Mouse (Mus musculus): ENCODE data around the gene Jmjd8. TPM values are rescaled to one million over a fixed set of nuclear protein-coding genes. Genes with fewer than 3 reads are reported as not detected.
A peak's percentile ranks its signal among the peaks of the same experiment; 100 is the strongest.

Jmjd8 gene
- polyA plus RNA-seq, 1 experiment from 2014 or later = 52.0 TPM

DNA sequence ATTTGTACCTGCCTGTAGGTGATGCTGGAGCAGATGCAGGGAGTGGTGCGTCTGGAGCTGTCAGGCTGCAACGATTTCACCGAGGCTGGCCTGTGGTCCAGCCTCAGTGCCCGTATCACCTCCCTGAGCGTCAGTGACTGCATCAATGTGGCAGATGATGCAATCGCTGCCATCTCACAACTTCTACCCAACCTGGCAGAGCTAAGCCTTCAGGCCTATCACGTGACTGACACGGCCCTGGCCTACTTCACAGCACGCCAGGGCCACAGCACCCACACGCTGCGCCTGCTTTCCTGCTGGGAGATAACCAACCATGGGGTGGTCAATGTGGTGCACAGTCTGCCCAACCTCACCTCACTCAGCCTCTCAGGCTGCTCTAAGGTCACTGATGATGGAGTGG, 11.0 kb upstream of the Jmjd8 start:
- peaks cover 11% of the 10 kb centered on the region for H3K27me3 ChIP-seq (ENCODE audit: control insufficient read depth, insufficient read depth, low read depth, low read length)
- H3K4me1 ChIP-seq (ENCODE audit: control insufficient read depth, insufficient read depth, low read length) = peaks cover 9% of the 10 kb centered on the region
- H3K27ac ChIP-seq (ENCODE audit: low read length) = no peak overlapping the region
- 90% methylated on average over 11 of the region's 11 CpGs for WGBS
- H3K36me3 ChIP-seq (ENCODE audit: control insufficient read depth, insufficient read depth, low read length) = peaks cover 27% of the 10 kb centered on the region
- H3K4me3 ChIP-seq (ENCODE audit: low read depth, low read length) = no peak overlapping the region
- no peak overlapping the region for H3K9ac ChIP-seq (ENCODE audit: low read depth, low read length)
- H3K4me2 ChIP-seq (ENCODE audit: low read length) = no peak overlapping the region
- ATAC-seq = no peak
- H3K9me3 ChIP-seq (replicated peaks; ENCODE audit: control insufficient read depth, low read length, poor library complexity, severe bottlenecking) = no peaks in the 10 kb centered on the region

- Histone ChIP-seq H3K27ac (ENCODE audit: low read length) (no peak overlapping the region), H3K4me2 (ENCODE audit: low read length) (no peak overlapping the region), H3K4me1 (ENCODE audit: control insufficient read depth, insufficient read depth, low read length) (peaks cover 5% of the 10 kb centered on the region), H3K4me3 (ENCODE audit: low read depth, low read length) (no peak overlapping the region), H3K9me3 (replicated peaks; ENCODE audit: control insufficient read depth, low read length, poor library complexity, severe bottlenecking) (no peaks in the 10 kb centered on the region), H3K27me3 (ENCODE audit: control insufficient read depth, insufficient read depth, low read depth, low read length) (peaks cover 11% of the 10 kb centered on the region), H3K36me3 (ENCODE audit: control insufficient read depth, insufficient read depth, low read length) (peaks cover 27% of the 10 kb centered on the region), H3K9ac (ENCODE audit: low read depth, low read length) (peak overlapping the region; percentile 20; the same call in 1 of the 2 replicates)
- ATAC-seq = no peak
- 12% methylated on average over 46 of the region's 46 CpGs for WGBS
These were observed 9.6 kb upstream of the Jmjd8 start for GRCm38 (mm10) chr17:25818851-25819780.

DNA sequence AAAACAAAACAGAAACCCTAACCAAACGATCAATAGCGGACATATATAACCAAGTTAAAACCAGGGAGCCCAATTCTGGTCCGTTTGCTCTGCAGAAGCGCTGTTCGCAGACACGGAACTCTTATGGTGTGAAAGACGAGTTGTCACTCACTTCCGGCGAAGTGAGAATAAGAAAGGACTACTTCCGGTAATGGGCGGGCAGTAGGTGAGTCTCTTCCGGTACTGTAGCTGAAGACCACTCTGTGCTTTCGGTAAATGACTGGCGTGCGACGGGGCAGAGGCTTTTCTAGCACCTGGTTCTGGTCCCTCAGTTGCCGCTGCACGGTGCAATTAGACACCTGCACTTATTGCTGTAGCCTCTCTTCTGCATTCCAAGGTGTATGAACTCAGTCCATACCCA, 5.2 kb upstream of the Jmjd8 start, which contains the start of gene Wdr24:
Gene Wdr24, plus strand, starts transcription at position 176 of the 400 bp plus-strand sequence.
- Histone ChIP-seq H3K4me1 (ENCODE audit: control insufficient read depth, insufficient read depth, low read length) (peaks cover 29% of the 10 kb centered on the region), H3K9me3 (replicated peaks; ENCODE audit: control insufficient read depth, low read length, poor library complexity, severe bottlenecking) (no peaks in the 10 kb centered on the region), H3K9ac (ENCODE audit: low read depth, low read length) (peak within 1 kb of the TSS; percentile 77), H3K27ac (ENCODE audit: low read length) (peak within 1 kb of the TSS; percentile 83), H3K36me3 (ENCODE audit: control insufficient read depth, insufficient read depth, low read length) (peaks cover 20% of the 10 kb centered on the region), H3K4me2 (ENCODE audit: low read length) (peak within 1 kb of the TSS; percentile 87), H3K4me3 (ENCODE audit: low read depth, low read length) (peak within 1 kb of the TSS; percentile 58), H3K27me3 (ENCODE audit: control insufficient read depth, insufficient read depth, low read depth, low read length) (peaks cover 4% of the 10 kb centered on the region)
- ATAC-seq = peak; percentile 73
- WGBS = under 1% methylated on average over 18 of the region's 18 CpGs

DNA sequence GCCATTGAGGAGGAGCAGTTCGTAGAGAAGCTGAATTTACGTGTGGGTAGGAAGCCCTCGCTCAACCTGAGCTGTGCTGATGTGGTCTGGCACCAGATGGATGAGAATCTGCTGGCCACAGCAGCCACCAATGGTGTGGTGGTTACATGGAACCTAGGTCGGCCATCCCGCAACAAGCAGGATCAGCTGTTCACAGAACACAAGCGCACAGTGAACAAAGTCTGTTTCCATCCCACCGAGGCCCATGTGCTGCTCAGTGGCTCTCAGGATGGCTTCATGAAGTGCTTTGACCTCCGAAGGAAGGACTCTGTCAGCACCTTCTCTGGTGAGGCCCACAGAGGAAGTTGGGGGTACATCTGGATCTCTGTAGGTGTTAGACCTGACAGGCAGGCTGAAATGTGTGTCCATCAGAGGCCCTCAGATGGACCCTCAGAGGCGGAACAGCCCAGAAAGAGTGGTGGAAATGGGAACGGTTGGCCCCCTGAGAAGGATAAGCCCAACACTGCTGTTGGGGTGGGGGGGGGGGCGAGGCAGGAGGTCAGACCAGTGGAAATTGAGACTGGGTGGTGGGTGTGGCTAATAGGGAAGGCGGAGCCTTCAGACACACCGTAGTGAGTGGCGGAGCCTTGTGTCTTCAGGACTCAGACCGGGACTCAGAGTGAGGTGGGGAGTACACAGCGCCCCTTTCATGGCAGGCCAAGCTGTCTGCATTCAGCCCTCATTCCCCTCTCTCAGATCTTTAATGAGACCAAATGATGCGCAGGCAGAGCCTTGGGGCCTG, 4.1 kb upstream of the Jmjd8 start:
- H3K4me1 ChIP-seq (ENCODE audit: control insufficient read depth, insufficient read depth, low read length) = peaks cover 31% of the 10 kb centered on the region
- H3K4me2 ChIP-seq (ENCODE audit: low read length) = peak overlapping the region; percentile 87
- peaks cover 14% of the 10 kb centered on the region for H3K36me3 ChIP-seq (ENCODE audit: control insufficient read depth, insufficient read depth, low read length)
- H3K27ac ChIP-seq (ENCODE audit: low read length) = no peak overlapping the region
- H3K9me3 ChIP-seq (replicated peaks; ENCODE audit: control insufficient read depth, low read length, poor library complexity, severe bottlenecking) = no peaks in the 10 kb centered on the region
- H3K4me3 ChIP-seq (ENCODE audit: low read depth, low read length) = peak overlapping the region; percentile 58
- H3K9ac ChIP-seq (ENCODE audit: low read depth, low read length) = peak overlapping the region; percentile 77
- WGBS = 76% methylated on average over 17 of the region's 17 CpGs
- no peak for ATAC-seq
- no peaks in the 10 kb centered on the region for H3K27me3 ChIP-seq (ENCODE audit: control insufficient read depth, insufficient read depth, low read depth, low read length)

- Histone ChIP-seq H3K4me2 (ENCODE audit: low read length) (no peak overlapping the region; the same call in 1 of the 2 replicates), H3K36me3 (ENCODE audit: control insufficient read depth, insufficient read depth, low read length) (peaks cover 12% of the 10 kb centered on the region), H3K9me3 (replicated peaks; ENCODE audit: control insufficient read depth, low read length, poor library complexity, severe bottlenecking) (no peaks in the 10 kb centered on the region), H3K27me3 (ENCODE audit: control insufficient read depth, insufficient read depth, low read depth, low read length) (no peaks in the 10 kb centered on the region), H3K4me1 (ENCODE audit: control insufficient read depth, insufficient read depth, low read length) (peaks cover 38% of the 10 kb centered on the region), H3K4me3 (ENCODE audit: low read depth, low read length) (no peak overlapping the region), H3K27ac (ENCODE audit: low read length) (no peak overlapping the region), H3K9ac (ENCODE audit: low read depth, low read length) (no peak overlapping the region)
- WGBS = 89% methylated on average over 6 of the region's 6 CpGs
- no peak for ATAC-seq
These were observed 3.4 kb upstream of the Jmjd8 start for GRCm38 (mm10) chr17:25825311-25825710.

- 96% methylated on average over 27 of the region's 27 CpGs for WGBS
- no peak overlapping the region for H3K4me2 ChIP-seq (ENCODE audit: low read length)
- ATAC-seq = no peak
- H3K4me1 ChIP-seq (ENCODE audit: control insufficient read depth, insufficient read depth, low read length) = peaks cover 44% of the 10 kb centered on the region
- H3K4me3 ChIP-seq (ENCODE audit: low read depth, low read length) = no peak overlapping the region
- no peak overlapping the region for H3K9ac ChIP-seq (ENCODE audit: low read depth, low read length)
- no peak overlapping the region for H3K27ac ChIP-seq (ENCODE audit: low read length)
- no peaks in the 10 kb centered on the region for H3K9me3 ChIP-seq (replicated peaks; ENCODE audit: control insufficient read depth, low read length, poor library complexity, severe bottlenecking)
- H3K27me3 ChIP-seq (ENCODE audit: control insufficient read depth, insufficient read depth, low read depth, low read length) = no peaks in the 10 kb centered on the region
- H3K36me3 ChIP-seq (ENCODE audit: control insufficient read depth, insufficient read depth, low read length) = peaks cover 19% of the 10 kb centered on the region
These were observed 2.6 kb upstream of the Jmjd8 start for GRCm38 (mm10) chr17:25825984-25826570.

DNA sequence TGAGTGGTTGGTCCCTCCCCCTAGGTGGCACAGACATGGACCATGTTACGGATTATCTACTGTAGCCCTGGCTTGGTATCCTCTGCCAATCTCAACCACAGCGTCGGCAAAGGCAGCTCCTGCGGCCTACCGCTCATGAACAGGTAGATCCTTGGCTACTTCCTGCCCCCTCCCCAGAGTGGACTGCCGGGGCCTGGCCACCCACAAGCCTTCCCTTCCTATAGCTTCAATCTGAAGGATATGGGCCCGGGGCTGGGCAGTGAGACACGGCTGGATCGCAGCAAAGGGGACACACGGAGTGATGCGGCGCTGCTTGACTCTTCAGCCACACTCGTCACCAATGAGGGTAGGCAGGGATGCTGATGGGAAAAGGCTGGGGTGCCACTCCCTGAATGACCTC, 1.7 kb upstream of the Jmjd8 start:
- Histone ChIP-seq H3K9me3 (replicated peaks; ENCODE audit: control insufficient read depth, low read length, poor library complexity, severe bottlenecking) (no peaks in the 10 kb centered on the region), H3K4me3 (ENCODE audit: low read depth, low read length) (no peak overlapping the region), H3K4me1 (ENCODE audit: control insufficient read depth, insufficient read depth, low read length) (peaks cover 54% of the 10 kb centered on the region), H3K27ac (ENCODE audit: low read length) (no peak overlapping the region), H3K4me2 (ENCODE audit: low read length) (no peak overlapping the region), H3K9ac (ENCODE audit: low read depth, low read length) (no peak overlapping the region), H3K27me3 (ENCODE audit: control insufficient read depth, insufficient read depth, low read depth, low read length) (no peaks in the 10 kb centered on the region), H3K36me3 (ENCODE audit: control insufficient read depth, insufficient read depth, low read length) (peaks cover 25% of the 10 kb centered on the region)
- WGBS = 95% methylated on average over 13 of the region's 13 CpGs
- ATAC-seq = no peak

DNA sequence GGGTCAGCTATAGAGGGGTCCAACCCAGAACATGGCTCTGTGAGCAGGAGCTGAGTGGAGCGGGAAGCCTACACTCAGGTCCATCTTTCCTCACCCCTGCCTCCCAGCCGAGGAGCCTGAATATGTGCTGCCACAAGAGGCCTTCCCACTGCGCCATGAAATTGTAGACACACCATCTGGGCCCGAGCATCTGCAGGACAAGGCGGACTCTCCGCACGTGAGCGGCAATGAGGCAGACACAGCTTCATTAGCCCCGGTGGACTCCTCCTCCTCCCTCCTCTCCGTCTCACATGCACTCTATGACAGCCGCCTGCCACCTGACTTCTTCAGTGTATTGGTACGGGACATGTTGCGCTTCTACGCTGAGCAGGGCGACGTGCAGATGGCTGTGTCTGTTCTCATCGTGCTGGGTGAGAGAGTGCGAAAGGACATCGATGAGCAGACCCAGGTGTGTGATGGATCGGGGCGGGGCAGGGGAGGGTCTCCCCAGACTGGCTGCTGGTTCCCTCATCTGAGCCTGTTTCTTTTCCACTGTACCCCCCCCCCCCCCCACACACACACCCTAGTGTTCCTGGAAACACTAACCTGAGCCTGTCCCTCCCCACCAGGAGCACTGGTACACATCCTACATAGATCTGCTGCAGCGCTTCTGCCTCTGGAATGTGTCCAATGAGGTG, 983 bp upstream of the Jmjd8 start:
- WGBS = 92% methylated on average over 22 of the region's 22 CpGs
- Histone ChIP-seq H3K27ac (ENCODE audit: low read length) (peak overlapping the region; percentile 91; the same call in 1 of the 2 replicates), H3K9me3 (replicated peaks; ENCODE audit: control insufficient read depth, low read length, poor library complexity, severe bottlenecking) (no peaks in the 10 kb centered on the region), H3K9ac (ENCODE audit: low read depth, low read length) (no peak overlapping the region), H3K4me2 (ENCODE audit: low read length) (peak overlapping the region; percentile 97), H3K4me1 (ENCODE audit: control insufficient read depth, insufficient read depth, low read length) (peaks cover 56% of the 10 kb centered on the region), H3K36me3 (ENCODE audit: control insufficient read depth, insufficient read depth, low read length) (peaks cover 25% of the 10 kb centered on the region), H3K27me3 (ENCODE audit: control insufficient read depth, insufficient read depth, low read depth, low read length) (no peaks in the 10 kb centered on the region), H3K4me3 (ENCODE audit: low read depth, low read length) (no peak overlapping the region)
- no peak for ATAC-seq

All from midbrain, embryonic 16.5 days (tissue).